Mouse (Mus musculus) large intestine, adult 2 months (tissue): Measurements from ENCODE around the gene Pth2. TPM values are rescaled to one million over a fixed set of nuclear protein-coding genes. Genes with fewer than 3 reads are reported as not detected.
A peak's percentile ranks its signal among the peaks of the same experiment; 100 is the strongest.

ENCODE experiments used
- DNase-seq: peaks from one replicate; pipeline ENCODE4 v3.0.0-alpha.2; 2012; ENCODE audit warnings: low read depth, low spot score
- WGBS: fragments of 180-500 bp; shearing (Covaris S2); methylation state at CpG from one replicate; pipeline ENCODE4 v1.1.7; 2018; 5-methylcytosine and 5-hydroxymethylcytosine counted together
- polyA plus RNA-seq: library from polyadenylated mRNA; depleted of rRNA; stranded (reverse); fragments of >200 nt; gene quantifications from 2 replicates; pipeline ENCODE4 v1.2.3, GENCODE M21; 2012; rRNA removed

The Pth2 gene
- polyA plus RNA-seq = not detected in 2 replicates

- 27% methylated on average over 20 of the region's 20 CpGs for WGBS
- DNase-seq = no peak
Observed at GRCm38 (mm10) chr7:45180896-45181477, at the start of gene Pth2. Pth2 (plus strand) TSS chr7:45180995.

- no peak for DNase-seq
- WGBS = 92% methylated on average over 11 of the region's 11 CpGs
Observed at GRCm38 (mm10) chr7:45131850-45132249, 48.9 kb upstream of the Pth2 start.

- DNase-seq = no peak
- 79% methylated on average over 8 of the region's 8 CpGs for WGBS
Observed at GRCm38 (mm10) chr7:45133446-45134159, 47.2 kb upstream of the Pth2 start.

GRCm38 (mm10) chr7:45134544-45135026 lies 46.2 kb upstream of the Pth2 start:
- WGBS = 25% methylated on average over 12 of the region's 12 CpGs
- DNase-seq = no peak

GRCm38 (mm10) chr7:45135370-45135769 lies 45.4 kb upstream of the Pth2 start:
- DNase-seq = no peak
- WGBS = 81% methylated on average over 3 of the region's 3 CpGs

GRCm38 (mm10) chr7:45135993-45136567 lies 44.7 kb upstream of the Pth2 start, which contains the start of the genes Gm45713 and Flt3l:
Gm45713 (minus strand) TSS chr7:45136231.
Flt3l (minus strand) TSS chr7:45136432.
- WGBS = 2% methylated on average over 29 of the region's 29 CpGs
- peak; percentile 95 for DNase-seq

GRCm38 (mm10) chr7:45137171-45138006 lies 43.4 kb upstream of the Pth2 start:
- WGBS = 59% methylated on average over 12 of the region's 12 CpGs
- no peak for DNase-seq

- WGBS = 100% methylated on average over 1 of the region's 1 CpGs
- no peak for DNase-seq
Observed at GRCm38 (mm10) chr7:45138403-45138802, 42.4 kb upstream of the Pth2 start.

GRCm38 (mm10) chr7:45139904-45140723 lies 40.7 kb upstream of the Pth2 start:
- WGBS = 66% methylated on average over 8 of the region's 8 CpGs
- no peak for DNase-seq

- DNase-seq = no peak
Observed at GRCm38 (mm10) chr7:45141319-45141718, 39.5 kb upstream of the Pth2 start.

GRCm38 (mm10) chr7:45141914-45142313 lies 38.9 kb upstream of the Pth2 start:
- 93% methylated on average over 5 of the region's 5 CpGs for WGBS
- no peak for DNase-seq

More at GRCm38 (mm10) chr7:45141319-45141718, 39.5 kb upstream of the Pth2 start:
- 88% methylated on average over 3 of the region's 3 CpGs for WGBS

GRCm38 (mm10) chr7:45144368-45145174 lies 36.2 kb upstream of the Pth2 start:
- no peak for DNase-seq
- 88% methylated on average over 13 of the region's 13 CpGs for WGBS

GRCm38 (mm10) chr7:45145460-45145859 lies 35.3 kb upstream of the Pth2 start:
- 95% methylated on average over 8 of the region's 8 CpGs for WGBS
- no peak for DNase-seq

GRCm38 (mm10) chr7:45147267-45147666 lies 33.5 kb upstream of the Pth2 start:
- no peak for DNase-seq
- 94% methylated on average over 11 of the region's 11 CpGs for WGBS

GRCm38 (mm10) chr7:45147899-45148298 lies 32.9 kb upstream of the Pth2 start:
- no peak for DNase-seq
- 83% methylated on average over 11 of the region's 11 CpGs for WGBS

GRCm38 (mm10) chr7:45148534-45149098 lies 32.2 kb upstream of the Pth2 start:
- DNase-seq = no peak
- WGBS = 56% methylated on average over 4 of the region's 4 CpGs

GRCm38 (mm10) chr7:45149545-45149944 lies 31.2 kb upstream of the Pth2 start:
- 83% methylated on average over 6 of the region's 6 CpGs for WGBS
- no peak for DNase-seq

GRCm38 (mm10) chr7:45150321-45150720 lies 30.5 kb upstream of the Pth2 start:
- WGBS = 78% methylated on average over 4 of the region's 4 CpGs
- no peak for DNase-seq
